Mouse (Mus musculus) spleen, adult 2 months (tissue): ENCODE measurements around the gene Cdc73. TPM values are rescaled to one million over a fixed set of nuclear protein-coding genes. Genes with fewer than 3 reads are reported as not detected.

Source experiments
- DNase-seq, 2 experiments: peaks; one replicate each; pipeline versions ENCODE4 v3.0.0 to v3.0.0-alpha.2; 2012 to 2021; ENCODE audit warnings: low spot score in 2 of 2, low read depth in 1 of 2
- H3K27ac ChIP-seq: fragments of 200-500 bp; 2 replicates; pipeline ENCODE4 v1.5.1; 2012; ENCODE audit warnings: low read length, inconsistent platforms; ENCODE audit not compliant: insufficient read depth
- H3K27me3 ChIP-seq: fragments of 200-500 bp; 2 replicates; pipeline ENCODE4 v1.6.1; 2012; ENCODE audit warnings: mild to moderate bottlenecking, moderate library complexity, low read length, inconsistent platforms; ENCODE audit not compliant: control insufficient read depth, insufficient read depth
- H3K36me3 ChIP-seq: fragments of 200-500 bp; 2 replicates; pipeline ENCODE4 v1.6.1; 2012; ENCODE audit warnings: mild to moderate bottlenecking, low read length, inconsistent platforms; ENCODE audit not compliant: control insufficient read depth, insufficient read depth
- H3K4me1 ChIP-seq: fragments of 200-500 bp; 2 replicates; pipeline ENCODE4 v1.6.1; 2011; ENCODE audit warnings: inconsistent platforms; ENCODE audit not compliant: control insufficient read depth, insufficient read depth, insufficient read length
- H3K4me3 ChIP-seq: fragments of 200-500 bp; 2 replicates; pipeline ENCODE4 v1.5.1; 2011; ENCODE audit warnings: mild to moderate bottlenecking, inconsistent platforms; ENCODE audit not compliant: insufficient read depth, insufficient read length; ENCODE audit errors: extremely low read depth
- CTCF ChIP-seq: fragments of 200-500 bp; IDR thresholded peaks from 2 replicates; pipeline ENCODE4 v1.5.1; 2011; ENCODE audit warnings: mild to moderate bottlenecking, inconsistent platforms; ENCODE audit not compliant: insufficient read depth, insufficient read length, insufficient replicate concordance; ENCODE audit errors: extremely low read depth
- POLR2A ChIP-seq: fragments of 200-500 bp; IDR thresholded peaks from 2 replicates; pipeline ENCODE4 v1.6.1; 2011; ENCODE audit warnings: low read depth, low read length, inconsistent platforms
- WGBS: fragments of 180-500 bp; shearing (Covaris S2); methylation state at CpG from one replicate; pipeline ENCODE4 v1.1.7; 2018; 5-methylcytosine and 5-hydroxymethylcytosine counted together
- polyA plus RNA-seq: library from polyadenylated mRNA; depleted of rRNA; stranded (reverse); fragments of >200 nt; gene quantifications from 2 replicates; pipeline ENCODE4 v1.2.3, GENCODE M21; 2012; rRNA removed

The Cdc73 gene
- polyA plus RNA-seq, 1 experiment: 0.95 TPM

- H3K36me3 ChIP-seq: no peaks in the 10 kb centered on the region
- H3K4me3 ChIP-seq: no peak overlapping the region
- H3K27ac ChIP-seq: no peak overlapping the region
- no peak for DNase-seq
- no peaks in the 10 kb centered on the region for H3K4me1 ChIP-seq
- WGBS: 40% methylated on average over 1 of the region's 1 CpGs
- no peaks in the 10 kb centered on the region for H3K27me3 ChIP-seq
- no peak for TF ChIP-seq CTCF
- TF ChIP-seq POLR2A: no peak
Observed at GRCm38 (mm10) chr1:143555533-143555932, 147.2 kb downstream of the Cdc73 start.

GRCm38 (mm10) chr1:143554621-143555020 lies 148.1 kb downstream of the Cdc73 start:
- H3K36me3 ChIP-seq: no peaks in the 10 kb centered on the region
- no peak overlapping the region for H3K4me3 ChIP-seq
- 75% methylated on average over 2 of the region's 2 CpGs for WGBS
- no peaks in the 10 kb centered on the region for H3K4me1 ChIP-seq
- no peak for DNase-seq
- TF ChIP-seq CTCF (no peak), POLR2A (no peak)
- H3K27me3 ChIP-seq: no peaks in the 10 kb centered on the region
- no peak overlapping the region for H3K27ac ChIP-seq

Other genes starting within 250 kb of the Cdc73 start
- gene B3galt2, start 62.2 kb downstream of the Cdc73 start, polyA plus RNA-seq: 0.01 and 0.02 TPM in 2 replicates
- gene Glrx2, start 13.4 kb upstream of the Cdc73 start, polyA plus RNA-seq: 9.5 and 11.1 TPM in 2 replicates
- gene Trove2, start 74.2 kb upstream of the Cdc73 start, polyA plus RNA-seq: 0.46 and 0.49 TPM in 2 replicates
- 2.7 and 4.9 TPM in 2 replicates for gene Uchl5, start 74.4 kb upstream of the Cdc73 start, polyA plus RNA-seq